Mouse (Mus musculus): ENCODE measurements at regions not wholly inside any gene's neighbourhood (a gene's known extent, or its start where the extent isn't known, plus 50 kb on each side); places are given as distances from the start of the nearest gene placed in this dataset.

DNA sequence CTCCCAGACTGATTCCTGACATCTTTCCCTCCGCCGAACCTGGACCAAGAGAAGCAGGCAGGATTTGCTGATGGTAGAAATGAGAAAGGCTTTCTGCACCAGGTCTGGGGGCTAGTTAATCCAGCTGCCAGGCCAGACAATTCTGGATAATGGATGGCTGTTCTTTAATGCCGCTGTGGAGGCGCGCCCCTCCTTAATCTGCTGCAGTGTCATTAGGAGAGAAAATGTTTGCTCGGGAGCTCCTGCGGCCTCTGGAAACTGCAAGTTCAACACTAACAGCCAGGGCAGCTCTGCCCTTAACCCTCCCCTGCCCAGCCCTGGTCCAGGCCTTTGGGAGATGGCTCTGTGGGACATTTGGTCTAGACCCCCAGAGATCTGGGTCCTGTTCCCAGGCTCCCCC lies 380.5 kb downstream of the Ptpru start:
- ATAC-seq (ENCODE audit: insufficient number of reproducible peaks, low FRiP score, low TSS enrichment), result no peak

DNA sequence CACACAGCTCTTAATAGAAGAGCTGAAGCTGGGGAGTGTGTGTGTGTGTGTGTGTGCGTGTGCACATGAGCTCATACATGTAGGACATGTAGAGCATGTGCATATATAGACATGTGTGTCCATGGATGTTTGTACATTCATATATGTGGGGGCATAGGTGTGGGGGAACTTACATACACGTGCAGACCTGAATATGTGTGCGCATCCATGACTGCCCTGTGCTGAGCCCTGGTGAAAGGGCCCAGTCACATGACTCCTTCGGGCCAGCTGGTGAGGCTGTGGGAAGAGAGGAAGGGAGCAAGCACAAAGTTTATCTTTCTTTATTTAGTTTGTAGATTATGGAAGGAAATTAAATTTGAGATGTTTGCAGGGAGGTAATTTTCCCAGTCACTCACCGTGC lies 378.3 kb downstream of the Ptpru start:
- no peak for ATAC-seq (ENCODE audit: insufficient number of reproducible peaks, low FRiP score, low TSS enrichment)

DNA sequence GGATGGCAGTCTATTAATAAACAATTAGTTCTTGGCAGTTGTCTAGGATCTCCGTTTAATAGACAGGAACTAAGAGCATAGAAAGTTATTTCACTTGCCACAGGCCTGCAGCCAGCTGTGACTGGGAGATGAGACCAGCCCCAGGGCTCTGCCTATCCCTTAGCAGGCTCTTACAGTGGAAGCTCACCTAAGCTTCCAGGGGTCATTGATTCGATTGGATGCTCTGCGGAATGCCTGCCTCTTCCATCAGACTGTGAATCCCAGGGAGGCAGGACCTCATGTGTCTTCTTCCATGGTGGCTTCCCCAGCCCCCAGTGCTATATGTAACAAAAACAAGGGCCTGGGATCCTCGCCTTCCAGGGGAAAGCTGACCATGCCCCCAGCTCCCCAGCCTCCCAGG lies 376.8 kb downstream of the Ptpru start:
- ATAC-seq (ENCODE audit: insufficient number of reproducible peaks, low FRiP score, low TSS enrichment), result no peak

DNA sequence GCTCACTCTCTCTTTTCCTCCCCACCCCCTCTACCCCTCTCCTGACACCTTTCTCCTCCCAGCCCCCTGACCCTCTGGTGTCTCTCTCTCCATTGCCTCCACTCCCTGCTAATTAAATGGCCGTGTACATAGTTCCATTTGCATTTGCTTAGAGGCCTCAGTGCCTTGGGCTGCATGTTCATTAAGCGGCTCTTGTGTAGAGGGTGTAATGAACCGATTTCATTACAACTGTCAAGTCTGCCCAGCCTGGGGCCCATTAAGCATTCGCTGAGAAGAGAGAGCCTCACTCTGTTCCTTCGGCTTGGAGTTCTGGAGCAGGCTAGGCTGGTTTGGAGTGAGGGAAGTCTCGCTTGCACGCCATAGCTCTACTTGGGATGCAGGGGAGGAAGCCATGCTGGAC lies 376.4 kb downstream of the Ptpru start:
- no peak for ATAC-seq (ENCODE audit: insufficient number of reproducible peaks, low FRiP score, low TSS enrichment)

DNA sequence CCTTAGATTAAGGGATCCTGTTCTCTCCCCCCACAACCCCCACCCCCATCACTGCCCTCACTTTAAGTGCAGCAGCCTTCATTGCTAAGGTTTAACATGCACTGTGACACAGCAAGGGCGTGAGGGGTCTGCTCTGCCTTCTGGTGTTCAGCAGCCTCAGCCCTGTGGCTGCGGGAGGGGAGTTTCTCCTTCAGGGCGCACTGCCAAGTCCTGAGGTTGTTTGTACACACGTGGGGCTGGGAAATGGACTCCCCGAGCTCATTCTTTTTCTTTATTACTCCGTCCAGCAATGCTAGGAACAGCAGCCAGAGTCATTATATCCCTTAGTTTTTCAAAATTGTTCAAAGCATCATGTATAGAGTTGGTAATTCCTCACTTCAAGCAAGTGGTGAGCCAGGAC lies 363.1 kb downstream of the Ptpru start:
- ATAC-seq (ENCODE audit: insufficient number of reproducible peaks, low FRiP score, low TSS enrichment), result no peak

DNA sequence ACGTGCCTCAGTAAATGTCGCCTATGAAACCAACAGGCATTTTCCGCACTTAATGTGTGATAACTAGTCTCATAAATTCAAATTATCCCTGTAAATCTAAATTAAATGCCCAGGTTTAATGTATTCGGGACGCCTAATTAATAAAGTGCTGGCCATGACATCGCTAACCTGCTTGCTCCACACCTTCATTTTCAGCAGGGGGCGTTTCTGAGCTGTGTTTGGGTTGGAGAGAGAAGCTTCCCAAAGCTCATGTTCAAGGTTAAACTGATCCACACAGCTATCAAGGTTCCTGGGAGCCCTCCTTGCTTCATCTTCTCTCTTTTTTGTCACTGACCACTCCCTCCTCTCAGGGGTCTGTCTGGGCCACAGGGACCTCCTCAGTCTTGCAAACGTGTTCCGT lies 359.2 kb downstream of the Ptpru start:
- no peak for ATAC-seq (ENCODE audit: insufficient number of reproducible peaks, low FRiP score, low TSS enrichment)

DNA sequence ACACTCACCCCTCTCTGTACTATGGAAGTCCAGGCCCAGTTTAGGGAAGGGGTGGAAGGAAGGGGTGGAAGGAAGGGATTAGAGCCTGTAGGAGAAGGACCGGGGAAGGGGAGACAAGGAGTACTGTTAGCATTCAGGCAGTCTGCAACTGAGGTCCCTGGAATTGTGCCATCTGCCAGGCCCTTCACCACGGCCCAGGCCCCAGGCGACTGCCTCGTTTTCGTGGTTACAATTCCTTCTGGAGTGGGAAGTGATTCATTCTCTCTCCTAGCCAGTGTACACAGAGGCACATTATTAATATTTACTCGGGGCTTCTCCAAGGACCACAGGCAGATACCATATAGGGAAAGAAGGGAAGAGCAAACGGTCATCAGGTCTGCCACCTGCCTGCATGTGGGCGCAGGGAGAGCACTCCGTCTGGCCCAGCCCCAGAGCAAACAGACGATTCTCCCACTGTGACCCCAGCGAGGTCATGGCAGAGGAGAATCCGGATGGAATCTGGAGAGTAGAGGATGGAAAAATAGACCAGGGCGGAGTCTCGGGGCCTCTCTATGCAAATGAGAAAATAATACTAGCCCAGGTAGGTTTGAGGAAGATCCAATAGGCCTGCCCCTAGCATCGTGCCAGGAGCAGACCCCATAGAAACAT lies 354.0 kb downstream of the Ptpru start:
- ATAC-seq (ENCODE audit: insufficient number of reproducible peaks, low FRiP score, low TSS enrichment), result no peak

DNA sequence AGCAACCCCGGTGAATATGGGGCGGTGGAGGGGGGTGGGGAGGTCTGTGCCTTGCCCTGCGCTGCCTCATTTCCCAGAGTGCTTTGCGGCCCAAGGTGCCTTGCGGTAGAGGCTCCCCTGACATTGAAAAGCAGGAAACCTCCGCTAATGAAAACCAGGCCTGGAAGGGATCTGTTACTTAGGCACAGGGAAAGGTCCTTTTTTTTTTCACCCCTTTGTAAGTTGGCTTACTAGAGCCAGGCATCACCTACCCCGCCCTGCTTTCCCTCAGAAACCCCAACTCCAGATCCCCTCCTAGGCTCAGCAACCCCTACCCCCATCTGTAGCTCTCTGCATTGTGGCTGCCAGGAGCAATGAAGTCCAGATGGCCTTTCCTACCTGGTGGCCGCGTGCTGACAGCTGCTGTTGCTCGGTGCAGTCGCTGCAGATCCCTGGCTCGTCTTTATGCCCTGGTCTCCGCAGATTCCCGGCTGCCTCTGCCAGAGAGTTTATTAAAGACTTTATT lies 353.4 kb downstream of the Ptpru start:
- ATAC-seq (ENCODE audit: insufficient number of reproducible peaks, low FRiP score, low TSS enrichment), result no peak

DNA sequence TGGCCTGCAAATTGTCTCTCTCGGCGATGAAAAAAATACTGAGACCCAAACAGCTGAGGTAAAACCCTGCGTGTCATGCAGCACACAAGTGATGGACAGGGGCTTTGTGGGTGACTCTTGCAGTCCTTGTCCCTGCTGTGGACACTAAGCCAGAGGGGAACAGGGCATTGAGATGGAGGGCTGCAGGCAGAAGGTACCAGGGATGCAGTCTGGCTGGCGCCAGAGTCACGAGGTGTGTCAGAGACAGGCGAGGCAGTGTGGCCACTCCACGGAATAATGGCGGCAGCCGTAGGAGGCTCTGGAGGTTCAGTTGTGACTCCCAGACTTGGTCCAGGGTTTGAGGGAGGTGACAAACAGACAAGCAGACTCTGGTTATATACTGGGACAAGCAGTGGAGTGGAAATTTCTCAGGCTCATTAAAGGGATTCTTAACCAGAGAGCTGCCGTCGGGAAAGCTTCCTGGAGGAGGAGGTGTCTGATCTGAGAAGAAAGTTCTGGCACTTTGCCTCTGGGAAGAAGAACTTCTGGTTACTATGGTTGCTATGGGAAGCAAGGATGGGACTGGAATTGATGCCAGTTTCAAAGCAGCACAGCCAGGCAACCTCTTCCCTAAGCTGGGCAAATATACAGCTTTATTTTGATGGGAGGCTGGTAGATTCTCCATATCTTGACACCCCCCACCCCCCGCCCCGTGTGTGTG lies 352.8 kb downstream of the Ptpru start:
- ATAC-seq (ENCODE audit: insufficient number of reproducible peaks, low FRiP score, low TSS enrichment), result no peak

DNA sequence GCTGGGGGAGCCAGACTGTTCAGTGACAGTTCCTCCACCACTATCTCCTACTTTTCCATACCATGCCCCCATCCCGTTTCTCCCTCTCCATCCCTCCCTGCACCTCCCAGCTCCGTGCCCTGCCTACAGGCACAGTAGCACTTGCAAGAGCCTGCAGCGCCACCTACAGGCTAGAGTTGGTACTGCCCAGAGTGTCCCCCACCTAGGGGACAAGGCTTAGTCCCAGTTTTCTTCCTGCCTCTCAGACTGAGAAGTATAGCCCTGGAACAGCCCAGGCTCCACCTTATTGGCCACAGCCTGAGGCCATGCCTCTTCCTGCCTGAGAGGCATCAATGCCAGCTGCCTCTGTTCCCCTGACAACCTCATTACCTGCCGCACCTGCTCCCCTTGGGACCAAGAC lies 351.3 kb downstream of the Ptpru start:
- ATAC-seq (ENCODE audit: insufficient number of reproducible peaks, low FRiP score, low TSS enrichment), result peak; percentile 69

DNA sequence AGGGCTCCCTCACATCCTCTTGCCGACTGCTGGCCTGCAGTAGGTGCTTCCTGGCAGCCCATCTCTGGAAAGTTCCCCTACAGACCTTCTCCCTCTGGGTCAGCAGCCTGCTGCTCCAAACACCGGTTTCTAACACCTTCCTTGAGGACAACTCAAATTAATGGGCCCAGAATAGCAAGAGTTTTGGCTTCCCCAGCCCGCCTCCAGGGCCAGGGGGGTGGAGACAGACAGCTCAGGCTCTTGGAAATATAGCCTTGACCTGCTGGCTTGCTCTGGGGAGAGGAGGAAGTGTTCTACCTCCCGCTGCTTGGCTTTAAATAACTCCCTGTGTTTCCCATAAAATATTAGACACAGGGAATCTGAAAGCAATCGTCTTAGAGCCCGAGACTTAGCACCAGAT lies 349.8 kb downstream of the Ptpru start:
- peak; percentile 28; the same call in 1 of the 2 replicates for ATAC-seq (ENCODE audit: insufficient number of reproducible peaks, low FRiP score, low TSS enrichment)

DNA sequence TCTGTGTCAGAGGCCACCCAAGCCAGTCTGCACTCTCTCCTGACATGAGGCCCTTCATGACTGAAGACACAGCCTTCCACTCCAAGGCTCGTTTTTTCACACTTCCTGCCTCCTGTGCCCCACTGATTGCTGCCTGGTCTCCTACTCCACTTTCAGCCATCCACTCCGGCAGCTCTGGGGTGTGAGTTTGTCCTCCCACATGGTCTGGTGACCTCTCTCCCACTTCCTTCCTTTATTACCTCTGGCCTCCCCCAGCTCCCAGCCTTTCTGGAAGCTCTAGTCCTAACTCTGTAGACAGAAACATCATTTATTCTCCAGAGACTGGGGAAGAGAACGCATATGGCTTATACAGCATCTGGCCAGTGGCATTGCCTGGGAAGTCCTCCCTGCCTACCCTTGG lies 349.0 kb downstream of the Ptpru start:
- no peak for ATAC-seq (ENCODE audit: insufficient number of reproducible peaks, low FRiP score, low TSS enrichment)

DNA sequence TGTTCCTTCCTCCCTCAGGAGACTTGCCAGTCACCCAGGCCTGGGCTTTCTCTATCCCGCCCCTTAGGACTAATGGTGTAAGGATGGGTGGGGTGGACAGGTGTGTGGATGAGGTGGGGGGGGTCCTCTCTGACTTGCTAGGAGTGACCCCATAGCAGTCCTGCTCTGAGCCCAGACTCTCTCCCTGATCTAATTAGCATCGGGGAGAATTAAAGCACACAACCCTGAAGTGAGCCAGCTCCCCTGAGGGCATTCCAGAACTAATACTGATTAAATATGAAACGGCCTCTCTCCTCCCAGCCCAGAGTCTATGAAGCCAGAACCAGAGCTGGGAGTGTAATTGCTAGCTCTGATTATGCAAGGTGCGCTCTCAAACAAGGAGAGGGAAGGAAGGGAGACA lies 346.1 kb downstream of the Ptpru start:
- no peak for ATAC-seq (ENCODE audit: insufficient number of reproducible peaks, low FRiP score, low TSS enrichment)

DNA sequence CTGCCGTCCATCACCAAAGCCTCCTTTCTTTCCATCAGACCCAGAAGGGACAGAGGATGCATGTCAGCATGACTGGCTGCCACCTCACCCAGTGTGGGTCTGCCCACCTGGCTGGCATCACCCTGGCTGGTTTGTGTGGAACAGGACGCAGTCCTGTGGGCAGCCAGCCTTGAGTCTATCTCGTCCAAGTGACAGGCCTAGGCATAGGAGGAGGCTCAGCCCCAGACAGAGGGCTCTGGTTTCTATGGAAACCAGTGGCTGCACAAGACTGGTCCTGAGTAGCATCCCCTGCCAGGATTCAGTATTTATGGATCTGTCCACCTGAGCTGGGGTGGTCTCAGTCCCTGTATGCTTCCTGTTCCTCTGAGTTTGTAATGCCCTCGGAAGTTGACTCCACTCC lies 344.4 kb downstream of the Ptpru start:
- no peak for ATAC-seq (ENCODE audit: insufficient number of reproducible peaks, low FRiP score, low TSS enrichment)

DNA sequence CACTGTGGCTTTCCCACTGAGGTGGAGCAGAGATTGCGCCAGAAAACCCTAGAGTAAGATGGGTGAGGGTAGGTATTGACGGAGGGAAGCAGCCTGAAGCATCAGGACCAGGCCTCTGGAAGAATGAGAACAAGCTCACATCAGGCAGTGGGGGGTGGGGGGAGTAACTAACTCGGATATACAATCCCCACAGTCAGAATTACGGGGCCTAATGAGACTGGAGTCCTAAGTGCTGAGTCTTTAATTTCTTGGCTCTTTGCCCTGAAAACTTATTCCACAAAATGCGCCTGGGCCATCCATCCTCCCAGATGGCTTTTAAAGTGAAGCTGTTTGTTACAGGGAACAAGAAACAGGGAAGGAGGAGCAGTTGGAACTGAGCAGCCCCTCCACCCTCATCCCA lies 341.2 kb downstream of the Ptpru start:
- ATAC-seq (ENCODE audit: insufficient number of reproducible peaks, low FRiP score, low TSS enrichment), result no peak

DNA sequence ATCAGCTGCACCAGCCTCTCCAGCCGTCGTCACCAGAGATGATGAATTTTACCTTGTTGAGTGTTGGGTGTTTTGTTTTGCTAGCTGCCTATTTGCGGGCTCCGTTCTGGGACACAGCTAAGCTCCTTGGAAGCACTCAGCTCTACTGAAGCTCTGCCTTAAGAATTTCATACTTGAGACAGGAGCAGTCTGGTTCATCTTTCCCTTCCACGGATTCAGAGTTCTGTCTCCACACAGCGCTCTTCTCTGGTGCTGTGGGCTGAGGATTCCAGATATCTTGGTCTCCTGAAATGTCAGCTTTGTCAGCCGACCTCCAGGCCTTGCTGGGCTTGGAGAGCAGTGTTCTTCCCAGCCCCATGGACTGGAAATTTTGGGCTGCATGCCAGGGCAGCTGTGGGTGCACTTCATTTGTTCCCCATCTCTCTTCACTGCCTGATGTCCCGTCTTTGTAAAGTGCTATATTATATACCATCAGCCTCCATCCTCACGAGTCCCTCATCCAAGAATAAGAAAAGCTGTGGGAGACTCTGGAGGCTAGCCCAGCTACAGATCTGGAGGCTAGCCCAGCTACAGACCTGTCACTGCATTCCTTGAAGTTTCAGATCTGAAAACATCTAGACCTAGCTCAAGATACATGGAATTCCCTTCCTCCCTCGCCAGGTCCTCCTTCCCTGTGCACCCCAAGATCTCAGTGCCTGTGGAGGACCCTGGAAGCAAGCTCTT lies 337.0 kb downstream of the Ptpru start:
- ATAC-seq (ENCODE audit: insufficient number of reproducible peaks, low FRiP score, low TSS enrichment), result no peak

DNA sequence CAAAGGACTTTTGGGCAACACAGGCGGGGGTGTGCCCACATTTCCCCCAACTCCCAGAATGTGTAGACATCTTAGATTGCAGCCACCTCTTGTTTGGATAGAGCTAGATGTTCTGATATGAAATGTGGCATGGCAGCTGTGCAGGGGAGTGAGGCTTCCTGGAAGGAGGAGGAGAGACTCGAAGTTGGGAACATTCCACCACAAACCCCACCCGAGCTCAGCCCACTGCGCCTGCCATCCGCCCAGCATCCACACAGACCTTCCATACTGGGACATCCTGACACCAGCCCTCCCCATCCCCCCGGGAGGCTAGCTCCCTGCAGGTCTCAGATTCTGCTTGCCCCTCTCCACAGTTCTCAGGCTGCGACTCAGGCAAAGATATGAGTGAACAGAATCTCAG lies 329.9 kb downstream of the Ptpru start:
- ATAC-seq (ENCODE audit: insufficient number of reproducible peaks, low FRiP score, low TSS enrichment), result no peak

DNA sequence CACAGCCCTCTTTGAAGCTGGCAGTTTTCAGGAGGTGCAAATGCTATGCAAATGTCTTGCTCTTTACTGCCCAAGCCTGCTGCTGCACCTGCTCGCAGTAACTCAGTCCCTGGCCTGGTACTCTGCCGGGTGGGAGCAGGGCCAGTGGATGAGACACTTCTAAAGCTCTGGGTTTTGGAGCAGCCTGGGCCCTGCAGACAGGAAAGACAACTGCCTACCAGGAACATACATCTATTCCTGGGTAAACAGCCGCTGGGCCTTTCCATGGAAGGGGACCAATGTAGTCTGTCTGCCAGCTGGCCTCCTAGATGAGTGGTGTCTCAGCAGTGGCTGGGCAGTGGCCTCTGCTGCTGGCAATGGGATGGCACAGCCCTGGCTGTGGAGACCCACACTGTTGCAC lies 326.5 kb downstream of the Ptpru start:
- ATAC-seq (ENCODE audit: insufficient number of reproducible peaks, low FRiP score, low TSS enrichment), result no peak

DNA sequence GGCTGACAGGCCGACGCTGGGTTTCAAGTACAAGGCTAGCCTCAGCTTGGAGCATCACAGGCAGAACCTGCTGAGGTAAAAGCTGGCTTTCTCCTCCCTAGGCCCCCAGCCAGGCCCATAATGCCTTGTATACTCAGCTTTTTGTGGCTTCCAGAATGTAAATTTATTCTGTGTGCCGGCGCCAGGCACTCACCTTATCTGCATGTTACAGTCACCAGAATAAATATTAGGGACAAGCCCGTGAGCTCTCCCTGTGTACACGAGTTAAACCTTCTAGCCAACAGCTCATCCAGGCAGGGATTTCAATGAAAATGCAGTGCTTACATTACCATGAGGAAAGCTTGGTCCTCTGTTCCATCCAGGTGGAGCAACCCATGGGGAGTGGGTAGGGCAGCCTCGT lies 325.3 kb downstream of the Ptpru start:
- ATAC-seq (ENCODE audit: insufficient number of reproducible peaks, low FRiP score, low TSS enrichment), result no peak

DNA sequence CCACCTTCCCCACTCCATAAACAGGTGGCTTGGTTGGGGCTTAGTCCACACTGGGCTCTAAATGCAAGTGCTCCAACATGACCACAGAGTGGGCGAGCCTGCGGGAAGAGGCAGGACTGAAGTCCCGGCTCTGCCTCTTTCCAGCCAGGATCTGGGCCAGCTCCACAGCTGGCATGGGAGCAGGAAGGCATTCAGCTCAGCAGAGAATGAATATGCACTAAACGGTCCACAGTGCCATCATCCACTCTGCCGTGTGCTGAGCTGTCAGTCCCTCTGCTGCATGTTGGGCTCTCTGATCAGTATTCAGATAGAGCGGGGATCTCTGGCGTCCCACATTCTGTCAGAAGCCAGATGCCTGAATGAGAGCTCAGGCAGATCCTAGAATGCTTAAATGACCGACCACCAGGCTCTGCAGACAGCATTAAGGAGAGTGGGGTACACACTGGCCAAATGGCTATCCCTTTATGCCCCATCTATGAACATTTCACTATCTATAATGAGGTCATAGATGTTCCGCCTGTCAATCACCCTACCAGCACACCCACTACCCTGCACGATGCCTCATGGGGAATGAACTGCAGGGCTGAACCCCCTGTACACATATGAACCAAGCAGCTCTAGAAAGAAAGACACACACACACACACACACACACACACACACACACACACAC lies 317.3 kb downstream of the Ptpru start:
- ATAC-seq (ENCODE audit: insufficient number of reproducible peaks, low FRiP score, low TSS enrichment), result no peak

DNA sequence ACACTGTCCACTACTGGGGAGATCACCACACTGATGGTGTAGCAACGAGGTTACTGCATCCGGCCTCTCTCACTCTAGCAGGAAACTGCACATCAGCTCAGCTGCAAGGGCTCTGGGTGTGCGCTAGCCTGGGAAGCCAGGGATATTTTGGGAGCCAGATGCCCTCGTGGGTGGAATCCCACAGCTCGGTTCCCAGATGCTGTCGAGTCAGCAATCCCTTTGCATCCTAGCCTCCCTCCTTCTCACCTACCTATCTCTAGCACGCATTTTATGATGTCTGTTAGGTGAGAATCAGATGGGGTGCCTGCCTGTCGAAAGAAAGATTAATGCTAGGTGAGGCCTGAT lies 316.8 kb downstream of the Ptpru start:
- no peak for ATAC-seq (ENCODE audit: insufficient number of reproducible peaks, low FRiP score, low TSS enrichment)

Measured in cerebellum, adult (tissue).